Mouse (Mus musculus): ENCODE measurements around the gene Zfp991.
"Not testable (repeated sequence)": the region's sequence is repeated elsewhere in the genome, so short reads cannot be mapped to it uniquely, and the experiment has no call there.

DNA sequence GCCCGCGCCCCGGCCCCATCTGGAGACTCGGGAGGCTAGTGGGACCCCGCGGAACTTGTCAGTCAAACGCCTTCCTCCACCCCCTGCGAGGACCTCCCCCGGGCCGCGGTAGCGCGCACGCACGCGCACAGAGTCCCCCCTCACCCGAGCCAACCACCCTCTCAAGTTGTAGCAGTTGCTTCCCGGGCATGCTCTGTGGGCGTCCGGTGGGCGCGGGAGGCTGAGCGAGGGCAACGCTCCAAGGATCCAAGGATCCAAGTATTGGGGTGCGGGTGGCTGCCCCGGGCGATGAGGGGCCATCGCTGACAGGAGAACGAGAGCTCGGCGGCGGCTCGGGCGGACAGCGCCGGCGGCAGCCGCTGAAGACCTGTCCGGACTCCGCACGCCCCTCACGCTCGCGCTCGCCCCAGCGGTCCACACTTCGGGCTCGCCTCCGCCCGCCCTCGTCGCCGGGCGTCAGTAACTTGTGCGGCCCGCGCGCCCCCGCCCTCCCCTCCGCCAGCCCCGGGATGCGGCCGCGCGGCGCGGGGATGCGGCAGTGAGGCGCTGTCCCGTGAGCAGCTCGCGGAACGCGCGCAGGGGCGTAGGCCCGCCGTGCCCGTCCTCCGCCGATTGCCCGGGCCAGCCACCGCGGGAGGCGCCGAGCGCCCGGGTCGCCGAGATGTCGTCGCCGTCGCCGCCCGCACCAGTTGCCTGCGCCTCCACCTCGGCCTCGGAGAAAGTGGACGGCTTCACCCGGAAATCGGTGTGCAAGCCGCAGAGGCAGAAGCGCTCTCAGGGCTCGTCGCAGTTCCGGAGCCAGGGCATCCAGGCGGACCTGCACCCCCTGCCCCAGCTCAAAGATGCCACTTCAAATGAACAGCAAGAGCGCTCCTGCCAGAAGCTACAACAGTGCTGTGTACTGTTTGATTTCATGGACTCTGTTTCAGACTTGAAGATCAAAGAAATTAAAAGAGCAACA lies 29.9 kb upstream of the Zfp991 start:
- TF ChIP-seq HCFC1 (IDR thresholded peaks at IDR 0.05; ENCODE audit: borderline replicate concordance, insufficient read depth, low read length); ZC3H11A (IDR thresholded peaks at IDR 0.05; ENCODE audit: borderline replicate concordance, low read depth, low read length); ZNF384 (IDR thresholded peaks at IDR 0.05; ENCODE audit: low read depth, low read length); MAFK (IDR thresholded peaks at IDR 0.05; ENCODE audit: insufficient read depth, low read depth, low read length); CHD2 (IDR thresholded peaks at IDR 0.05; ENCODE audit: low read depth, low read length): not testable (repeated sequence)

Data from ES-E14 (cell line).